Mouse (Mus musculus) ES-E14 (cell line): ENCODE results near the gene Ube4b.

Experiments used
- CHD2 ChIP-seq: IDR thresholded peaks from 2 replicates; pipeline ENCODE4 v1.6.1; 2014; ENCODE audit warnings: mild to moderate bottlenecking, low read depth, low read length, inconsistent platforms
- HCFC1 ChIP-seq: IDR thresholded peaks from 2 replicates; pipeline ENCODE4 v1.6.1; 2012; ENCODE audit warnings: low read length, inconsistent platforms, borderline replicate concordance; ENCODE audit not compliant: insufficient read depth
- ZNF384 ChIP-seq: IDR thresholded peaks from 2 replicates; pipeline ENCODE4 v1.6.1; 2012; ENCODE audit warnings: low read depth, low read length, inconsistent platforms

- TF ChIP-seq CHD2 (no peak), ZNF384 (no peak), HCFC1 (no peak)
These were observed 130.0 kb downstream of the Ube4b start for GRCm38 (mm10) chr4:149296501-149296900.
